Mouse (Mus musculus): ENCODE measurements around the gene Hist1h2ae.
A peak's percentile ranks its signal among the peaks of the same experiment; 100 is the strongest.
"Not testable (repeated sequence)": the region's sequence is repeated elsewhere in the genome, so short reads cannot be mapped to it uniquely, and the experiment has no call there.

Hist1h2ae gene

DNA sequence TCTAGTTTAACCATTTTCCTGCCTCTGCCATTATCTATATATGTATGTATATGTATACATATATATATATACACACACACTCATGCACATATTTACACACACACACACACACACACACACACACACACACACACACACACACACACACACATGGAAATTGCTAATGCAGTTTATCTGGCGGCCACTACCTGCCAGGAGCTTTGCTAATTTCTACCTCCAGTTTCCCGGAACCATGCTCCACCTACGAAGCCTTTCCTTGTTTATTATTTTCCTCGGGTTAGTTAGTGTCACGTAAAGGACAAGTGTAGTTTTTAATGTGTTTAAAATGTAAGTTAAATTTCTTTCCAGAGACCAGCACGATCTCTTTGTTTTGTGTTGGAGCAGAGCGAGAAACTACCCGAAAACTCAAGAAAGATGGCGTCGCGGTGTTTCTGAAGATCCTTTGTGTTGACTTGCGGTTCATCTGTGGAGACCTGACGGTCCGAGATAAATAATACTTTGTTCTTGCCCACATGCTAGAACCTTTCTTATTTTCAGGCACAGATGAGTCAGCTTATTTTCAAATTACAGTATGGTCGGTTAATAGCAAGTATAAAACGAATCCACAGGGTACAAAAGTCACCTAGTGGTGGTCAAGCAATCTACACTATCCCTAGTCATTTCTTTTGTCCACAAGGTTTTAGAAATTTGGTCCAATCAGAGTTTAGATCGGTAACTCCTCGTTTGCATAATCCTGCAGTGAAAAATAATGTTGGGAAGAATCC, 8.1 kb downstream of the Hist1h2ae start:
- no peak for DNase-seq (ENCODE audit: extremely low read depth, low read depth, low spot score)

DNA sequence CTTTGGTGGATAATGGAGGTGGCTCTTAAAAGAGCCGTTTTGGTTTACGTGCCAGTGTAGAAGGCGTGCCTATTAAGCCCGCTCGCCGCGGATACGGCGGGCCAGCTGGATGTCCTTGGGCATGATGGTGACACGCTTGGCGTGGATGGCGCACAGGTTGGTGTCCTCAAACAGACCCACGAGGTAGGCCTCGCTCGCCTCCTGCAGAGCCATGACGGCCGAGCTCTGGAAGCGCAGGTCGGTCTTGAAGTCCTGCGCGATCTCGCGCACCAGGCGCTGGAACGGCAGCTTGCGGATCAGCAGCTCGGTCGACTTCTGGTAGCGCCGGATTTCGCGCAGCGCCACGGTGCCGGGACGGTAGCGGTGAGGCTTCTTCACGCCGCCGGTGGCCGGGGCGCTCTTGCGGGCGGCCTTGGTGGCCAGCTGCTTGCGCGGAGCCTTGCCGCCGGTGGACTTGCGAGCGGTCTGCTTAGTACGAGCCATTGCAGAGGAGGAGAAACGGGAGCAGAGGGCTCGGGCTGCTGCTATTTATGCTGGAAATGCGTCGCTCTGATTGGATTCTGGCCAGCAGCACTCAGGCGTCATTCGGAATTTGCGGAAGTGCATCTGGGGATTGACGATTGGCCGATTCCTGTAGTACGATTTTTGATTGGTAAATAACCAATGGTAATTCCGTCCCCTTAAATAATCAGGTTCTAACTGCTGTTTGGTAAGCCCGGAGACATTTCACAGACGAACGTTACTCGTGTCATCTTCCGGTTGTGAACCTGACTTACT, 8.9 kb downstream of the Hist1h2ae start, which contains the start of gene Hist1h3e:
Gene Hist1h3e (minus strand): TSS at position 487 of the 777 bp plus-strand sequence.
- peak; percentile 92 for DNase-seq (ENCODE audit: extremely low read depth, low read depth, low spot score)

DNA sequence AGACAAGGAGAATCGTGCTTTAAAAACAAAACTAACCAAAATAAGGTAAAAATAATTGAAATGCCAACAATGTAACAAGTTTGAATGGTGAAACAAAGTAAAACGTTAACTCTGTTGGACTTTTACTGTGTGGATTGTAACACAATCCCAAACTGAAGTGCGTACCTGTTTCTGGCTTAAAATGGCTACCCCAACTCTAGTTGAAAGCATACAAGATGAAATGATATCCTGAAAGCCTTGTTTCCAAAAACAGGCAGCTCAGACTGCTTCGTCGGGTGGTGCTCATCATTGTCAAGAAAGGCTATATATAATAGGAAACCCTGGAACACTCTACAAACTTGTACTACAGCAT, 9.5 kb downstream of the Hist1h2ae start:
- not testable (repeated sequence) for DNase-seq (ENCODE audit: extremely low read depth, low read depth, low spot score)

DNA sequence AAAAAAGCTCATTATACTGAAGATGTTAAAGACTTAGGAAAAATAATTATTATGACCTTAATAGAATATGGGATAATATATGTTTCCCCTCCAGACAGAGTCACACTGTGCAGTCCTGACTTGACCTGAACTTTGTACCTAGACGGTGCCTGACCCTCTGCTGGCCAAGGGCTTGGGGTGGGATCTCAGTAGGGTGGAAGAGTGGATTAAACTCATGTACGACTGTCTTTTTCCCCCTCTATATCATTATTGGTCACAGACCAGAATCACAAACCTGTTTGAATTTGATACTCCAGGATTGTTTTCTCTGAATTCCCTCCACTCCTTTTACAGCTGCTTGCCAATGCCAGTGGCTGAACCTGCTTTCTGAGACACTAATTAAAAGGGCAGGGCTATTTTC, 10.3 kb downstream of the Hist1h2ae start:
- DNase-seq (ENCODE audit: extremely low read depth, low read depth, low spot score) = not testable (repeated sequence)

DNA sequence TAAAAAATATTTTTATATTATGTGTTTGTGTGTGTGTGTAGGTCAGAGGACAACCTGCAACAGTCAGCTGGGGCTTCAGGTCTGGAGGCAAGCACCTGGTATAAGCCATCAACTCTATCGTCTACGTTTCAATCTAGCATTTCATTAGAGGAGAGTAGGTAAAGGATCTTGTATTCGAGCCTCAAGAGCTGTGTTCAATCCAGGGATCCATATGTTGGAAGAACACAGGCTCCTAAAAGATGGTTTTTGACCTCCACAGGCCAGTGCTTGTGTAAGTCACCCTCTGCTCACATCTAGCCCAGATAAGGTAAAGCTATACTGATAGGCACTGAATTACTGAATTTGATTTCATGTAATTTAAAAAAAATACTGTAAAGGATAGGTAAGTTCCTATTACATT, 14.1 kb downstream of the Hist1h2ae start:
- DNase-seq (ENCODE audit: extremely low read depth, low read depth, low spot score) = no peak

DNA sequence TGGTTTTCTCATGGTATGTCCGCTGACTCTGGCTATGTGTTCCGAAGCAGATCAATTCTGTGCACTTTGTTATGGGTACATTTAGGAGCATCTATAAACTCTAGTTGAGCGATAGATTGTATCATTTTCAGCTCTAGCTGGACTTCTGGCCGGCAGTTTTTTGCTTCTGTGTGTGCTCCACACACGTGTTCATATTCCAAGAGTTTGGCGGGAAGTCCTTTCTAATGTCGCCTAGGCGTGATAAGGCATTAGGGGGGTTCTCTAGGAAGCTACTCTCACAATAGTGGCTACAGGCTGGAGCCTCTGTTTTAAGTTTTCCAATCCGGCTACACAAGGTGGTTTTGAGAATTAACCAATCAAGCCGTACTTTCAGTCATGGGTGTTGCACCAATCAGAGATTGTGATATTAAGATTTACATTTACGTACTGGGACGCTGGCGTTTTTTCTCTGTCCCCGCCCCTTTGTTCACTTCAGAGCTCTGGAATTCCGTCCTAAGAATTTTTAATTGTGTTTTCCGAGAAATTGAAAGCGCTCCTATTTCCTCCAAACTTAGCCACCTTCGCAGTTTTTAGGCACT, 15.1 kb downstream of the Hist1h2ae start:
- DNase-seq (ENCODE audit: extremely low read depth, low read depth, low spot score) = peak; percentile 72

DNA sequence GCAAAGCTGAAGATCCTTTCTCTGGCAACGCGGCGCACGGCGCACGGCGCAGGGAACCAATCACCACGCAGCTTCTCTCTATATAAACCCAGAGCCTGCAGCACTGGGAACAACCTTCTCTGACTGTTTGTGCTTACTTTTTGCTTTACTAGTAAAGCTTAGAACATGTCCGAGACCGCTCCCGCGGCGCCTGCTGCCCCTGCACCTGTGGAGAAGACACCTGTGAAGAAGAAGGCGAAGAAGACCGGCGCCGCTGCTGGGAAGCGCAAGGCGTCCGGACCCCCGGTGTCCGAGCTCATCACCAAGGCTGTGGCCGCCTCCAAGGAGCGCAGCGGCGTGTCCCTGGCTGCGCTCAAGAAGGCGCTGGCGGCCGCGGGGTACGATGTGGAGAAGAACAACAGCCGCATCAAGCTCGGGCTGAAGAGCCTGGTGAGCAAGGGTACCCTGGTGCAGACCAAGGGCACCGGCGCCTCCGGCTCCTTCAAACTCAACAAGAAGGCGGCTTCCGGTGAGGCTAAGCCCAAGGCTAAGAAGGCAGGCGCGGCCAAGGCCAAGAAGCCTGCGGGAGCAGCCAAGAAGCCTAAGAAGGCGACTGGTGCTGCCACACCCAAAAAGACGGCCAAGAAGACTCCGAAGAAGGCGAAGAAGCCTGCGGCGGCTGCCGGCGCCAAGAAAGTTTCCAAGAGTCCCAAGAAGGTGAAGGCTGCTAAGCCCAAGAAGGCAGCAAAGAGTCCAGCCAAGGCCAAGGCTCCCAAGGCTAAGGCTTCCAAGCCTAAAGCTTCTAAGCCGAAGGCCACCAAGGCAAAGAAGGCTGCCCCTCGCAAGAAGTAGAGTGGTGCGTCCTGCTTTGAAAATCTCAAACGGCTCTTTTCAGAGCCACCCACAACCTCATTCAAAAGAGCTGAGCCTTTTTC, 15.8 kb downstream of the Hist1h2ae start:
- DNase-seq (ENCODE audit: extremely low read depth, low read depth, low spot score) = no peak

DNA sequence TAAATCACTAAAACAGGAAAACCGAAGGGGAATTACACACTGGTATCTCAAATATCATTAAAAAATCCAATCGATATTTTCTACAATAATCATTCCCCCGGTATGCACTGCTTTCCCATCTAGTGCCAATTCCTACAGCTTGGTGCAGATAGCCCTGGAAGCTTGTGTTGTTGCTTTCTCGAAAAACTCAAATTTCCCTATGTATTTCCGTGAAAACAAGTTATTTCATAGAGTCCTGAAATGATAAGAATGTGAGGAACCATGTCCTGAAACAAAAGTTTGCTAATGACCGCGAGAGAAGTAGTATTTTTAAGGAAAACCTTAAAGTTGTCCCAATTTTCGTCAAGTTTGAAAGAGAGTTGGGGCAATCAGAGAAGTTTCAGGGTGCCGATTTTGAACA, 16.6 kb downstream of the Hist1h2ae start:
- no peak for DNase-seq (ENCODE audit: extremely low read depth, low read depth, low spot score)

DNA sequence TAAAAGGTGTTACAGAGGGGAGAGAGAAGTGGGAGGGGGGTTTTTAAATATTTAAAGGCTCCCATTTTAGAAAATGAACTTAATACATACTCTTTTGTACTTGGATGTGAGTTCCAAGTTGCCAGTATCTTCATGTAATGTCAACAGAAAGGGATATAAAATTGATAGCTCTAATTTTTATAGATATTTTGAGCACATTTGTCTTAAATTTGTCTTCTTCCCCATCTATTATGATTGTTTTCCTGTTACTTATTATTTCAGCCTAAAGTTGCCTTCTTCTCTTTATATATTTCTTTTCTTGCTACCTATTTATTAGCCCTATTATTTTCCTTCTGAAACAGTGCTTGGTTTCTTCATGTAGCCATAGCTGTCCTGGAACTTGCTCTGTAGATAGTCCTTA, 18.1 kb downstream of the Hist1h2ae start, which contains the start of gene Hist1h1d:
Gene Hist1h1d (plus strand): TSS at position 301 of the 400 bp plus-strand sequence.
- no peak for DNase-seq (ENCODE audit: extremely low read depth, low read depth, low spot score)

DNA sequence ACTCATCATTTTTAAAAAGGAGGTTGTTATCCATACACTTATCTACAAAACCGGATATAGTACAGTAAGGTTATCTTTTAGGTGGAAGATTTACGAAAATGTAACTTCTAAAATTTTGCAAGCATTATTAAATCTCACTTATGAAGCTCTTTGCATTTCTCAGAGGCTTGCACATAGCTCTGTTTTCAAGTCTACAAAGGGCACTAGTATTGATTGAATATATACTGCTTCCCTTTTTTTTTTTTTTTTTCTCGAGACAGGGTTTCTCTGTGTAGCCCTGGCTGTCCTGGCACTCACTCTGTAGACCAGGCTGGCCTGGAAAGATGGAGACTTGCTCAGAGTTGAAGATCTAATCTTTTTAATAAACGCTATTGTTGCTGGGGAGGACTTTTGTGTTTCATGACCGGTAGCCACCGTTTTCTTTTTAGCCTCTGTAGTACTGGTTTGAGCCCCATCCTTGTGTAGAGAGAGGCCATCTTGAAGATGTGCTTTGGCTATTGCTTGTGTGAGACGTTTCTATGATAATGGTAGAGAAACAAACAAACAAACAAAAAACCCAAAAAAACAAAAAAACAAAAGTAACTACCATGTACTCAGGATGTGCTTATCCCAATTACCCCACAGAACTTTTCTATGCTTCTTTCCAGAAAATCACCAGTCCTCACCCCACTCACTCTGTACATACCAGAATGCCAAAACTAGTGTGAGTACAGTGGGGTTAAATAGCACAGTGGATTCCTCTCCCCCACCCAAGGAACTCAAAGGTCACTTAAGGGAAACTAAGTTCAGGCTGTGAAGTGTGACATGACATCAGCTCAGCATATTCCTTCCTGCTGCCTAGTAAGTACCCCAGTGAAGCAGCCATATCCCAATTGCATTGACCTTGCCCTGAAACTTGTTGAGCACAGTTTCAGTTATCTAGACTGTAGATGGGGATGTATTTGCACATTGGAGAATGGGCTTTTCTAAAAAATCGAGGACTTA, 18.8 kb downstream of the Hist1h2ae start:
- no peak for DNase-seq (ENCODE audit: extremely low read depth, low read depth, low spot score)

DNA sequence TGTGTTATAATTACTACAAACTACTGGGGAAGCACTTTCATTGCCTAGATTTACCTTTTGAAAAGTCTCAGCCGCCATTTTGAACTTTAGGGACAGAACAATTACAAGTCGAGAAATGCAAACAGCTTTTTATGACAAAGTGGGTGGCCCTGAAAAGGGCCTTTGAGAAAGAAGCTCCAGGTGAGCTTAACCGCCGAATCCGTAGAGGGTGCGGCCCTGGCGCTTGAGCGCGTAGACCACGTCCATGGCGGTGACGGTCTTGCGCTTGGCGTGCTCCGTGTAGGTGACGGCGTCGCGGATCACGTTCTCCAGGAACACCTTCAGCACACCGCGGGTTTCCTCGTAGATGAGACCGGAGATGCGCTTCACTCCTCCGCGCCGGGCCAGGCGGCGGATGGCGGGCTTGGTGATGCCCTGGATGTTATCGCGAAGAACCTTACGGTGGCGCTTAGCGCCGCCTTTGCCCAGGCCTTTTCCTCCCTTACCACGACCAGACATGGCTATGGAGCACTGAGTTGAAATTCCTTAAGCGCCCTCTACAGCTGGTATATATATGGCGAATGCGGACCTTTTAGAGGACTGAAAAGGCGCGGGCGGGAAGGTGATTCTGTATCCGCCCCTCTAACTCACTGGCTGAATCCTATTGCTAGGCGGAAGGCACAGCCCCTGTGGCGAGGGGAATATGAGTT, 19.7 kb downstream of the Hist1h2ae start, which contains the start of gene Hist1h4f:
Gene Hist1h4f (minus strand): TSS at position 503 of the 689 bp plus-strand sequence.
- not testable (repeated sequence) for DNase-seq (ENCODE audit: extremely low read depth, low read depth, low spot score)

DNA sequence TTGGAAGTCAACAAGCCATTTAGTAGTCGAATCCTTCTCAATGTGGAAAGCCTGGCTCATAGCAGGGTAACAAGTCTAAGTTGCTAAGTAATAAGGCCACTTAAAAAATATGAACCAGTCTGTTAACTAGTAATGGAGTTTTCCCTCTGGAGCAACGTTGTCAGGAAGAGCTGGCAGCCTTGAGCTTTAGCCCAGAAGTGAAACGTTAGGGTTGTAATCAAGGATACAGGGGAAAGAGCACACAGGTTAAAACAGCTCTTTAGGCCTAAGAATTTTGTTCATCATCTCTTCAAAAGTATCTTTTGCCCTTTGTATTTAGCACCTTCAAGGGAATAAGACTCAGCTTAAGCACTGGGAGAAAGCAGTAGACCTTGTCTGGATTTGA, 20.3 kb downstream of the Hist1h2ae start:
- DNase-seq (ENCODE audit: extremely low read depth, low read depth, low spot score) = no peak

DNA sequence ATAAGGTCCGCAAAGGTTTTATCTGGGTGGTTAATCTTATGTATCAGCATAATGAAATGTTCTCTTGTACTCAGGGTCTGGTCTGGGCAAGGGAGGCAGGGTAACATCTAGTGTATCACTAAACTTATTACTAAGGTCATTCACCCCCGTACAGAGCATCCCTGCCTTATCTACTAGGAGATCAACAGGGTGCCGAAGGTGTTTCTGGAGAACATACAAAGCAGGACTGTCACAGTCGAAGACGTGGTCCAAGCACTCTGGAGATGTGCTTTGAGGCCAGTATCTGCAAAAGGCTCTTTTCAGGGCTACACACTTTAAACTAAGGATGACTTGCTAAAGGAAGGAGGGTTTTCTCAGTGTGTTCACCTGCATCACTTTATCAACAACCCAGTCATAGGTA, 24.3 kb downstream of the Hist1h2ae start:
- DNase-seq (ENCODE audit: extremely low read depth, low read depth, low spot score) = no peak

DNA sequence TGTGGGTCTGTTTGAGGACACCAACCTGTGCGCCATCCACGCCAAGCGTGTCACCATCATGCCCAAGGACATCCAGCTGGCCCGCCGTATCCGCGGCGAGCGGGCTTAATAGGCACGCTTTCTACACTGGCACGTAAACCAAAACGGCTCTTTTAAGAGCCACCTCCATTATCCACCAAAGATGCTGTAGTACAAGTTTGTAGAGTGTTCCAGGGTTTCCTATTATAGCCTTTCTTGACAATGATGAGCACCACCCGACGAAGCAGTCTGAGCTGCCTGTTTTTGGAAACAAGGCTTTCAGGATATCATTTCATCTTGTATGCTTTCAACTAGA, 26.3 kb downstream of the Hist1h2ae start:
- not testable (repeated sequence) for DNase-seq (ENCODE audit: extremely low read depth, low read depth, low spot score)

DNA sequence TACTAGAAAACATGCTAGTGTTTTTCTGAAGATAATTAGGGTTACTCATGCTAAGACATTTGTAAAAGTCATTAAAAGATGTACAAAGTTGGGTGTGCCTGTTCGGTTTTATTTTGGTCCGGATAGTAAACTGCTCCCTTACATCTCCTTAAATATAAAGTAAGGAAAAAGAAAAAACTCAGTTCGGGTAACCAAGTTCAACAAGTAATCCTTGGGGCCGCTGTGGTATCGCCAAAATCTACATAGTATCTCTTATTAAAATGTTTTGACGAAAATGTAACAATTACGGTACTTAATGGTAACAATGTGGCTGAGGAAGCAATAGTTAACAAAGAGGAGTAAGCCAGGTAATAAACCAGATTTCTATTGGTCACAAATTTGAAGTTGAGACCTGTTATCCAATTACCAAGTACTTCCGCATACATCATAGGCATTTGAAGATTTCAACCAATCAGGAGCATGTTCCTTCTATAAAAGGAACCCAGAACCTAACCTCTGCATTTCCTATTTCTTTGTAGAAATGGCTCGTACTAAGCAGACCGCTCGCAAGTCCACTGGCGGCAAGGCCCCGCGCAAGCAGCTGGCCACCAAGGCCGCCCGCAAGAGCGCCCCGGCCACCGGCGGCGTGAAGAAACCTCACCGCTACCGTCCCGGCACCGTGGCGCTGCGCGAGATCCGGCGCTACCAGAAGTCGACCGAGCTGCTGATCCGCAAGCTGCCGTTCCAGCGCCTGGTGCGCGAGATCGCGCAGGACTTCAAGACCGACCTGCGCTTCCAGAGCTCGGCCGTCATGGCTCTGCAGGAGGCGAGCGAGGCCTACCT, 26.8 kb downstream of the Hist1h2ae start, which contains the start of gene Hist1h3f:
Gene Hist1h3f (plus strand): TSS at position 88 of the 822 bp plus-strand sequence.
- DNase-seq (ENCODE audit: extremely low read depth, low read depth, low spot score) = no peak

DNA sequence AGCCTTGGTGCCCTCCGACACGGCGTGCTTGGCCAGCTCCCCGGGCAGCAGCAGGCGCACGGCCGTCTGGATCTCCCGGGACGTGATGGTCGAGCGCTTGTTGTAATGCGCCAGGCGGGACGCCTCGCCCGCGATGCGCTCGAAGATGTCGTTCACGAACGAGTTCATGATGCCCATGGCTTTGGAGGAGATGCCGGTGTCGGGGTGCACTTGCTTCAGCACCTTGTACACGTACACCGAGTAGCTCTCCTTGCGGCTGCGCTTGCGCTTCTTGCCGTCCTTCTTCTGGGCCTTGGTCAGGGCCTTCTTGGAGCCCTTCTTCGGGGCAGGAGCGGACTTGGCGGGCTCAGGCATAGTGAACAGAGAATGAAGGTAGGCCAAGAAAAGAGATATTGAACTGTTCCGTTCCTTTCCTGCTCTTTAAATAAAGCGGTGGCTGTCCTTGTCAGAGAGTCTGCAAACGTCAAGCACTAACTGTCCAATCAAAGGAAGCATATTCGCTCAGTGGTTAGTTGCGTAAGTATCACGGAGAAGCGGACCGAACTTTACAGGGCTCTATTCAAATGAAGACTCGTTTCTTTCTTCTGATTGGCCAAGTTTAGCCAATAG, 27.9 kb downstream of the Hist1h2ae start, which contains the start of gene Hist1h2bh:
Gene Hist1h2bh (minus strand): TSS at position 394 of the 609 bp plus-strand sequence.
- peak; percentile 97 for DNase-seq (ENCODE audit: extremely low read depth, low read depth, low spot score)

DNA sequence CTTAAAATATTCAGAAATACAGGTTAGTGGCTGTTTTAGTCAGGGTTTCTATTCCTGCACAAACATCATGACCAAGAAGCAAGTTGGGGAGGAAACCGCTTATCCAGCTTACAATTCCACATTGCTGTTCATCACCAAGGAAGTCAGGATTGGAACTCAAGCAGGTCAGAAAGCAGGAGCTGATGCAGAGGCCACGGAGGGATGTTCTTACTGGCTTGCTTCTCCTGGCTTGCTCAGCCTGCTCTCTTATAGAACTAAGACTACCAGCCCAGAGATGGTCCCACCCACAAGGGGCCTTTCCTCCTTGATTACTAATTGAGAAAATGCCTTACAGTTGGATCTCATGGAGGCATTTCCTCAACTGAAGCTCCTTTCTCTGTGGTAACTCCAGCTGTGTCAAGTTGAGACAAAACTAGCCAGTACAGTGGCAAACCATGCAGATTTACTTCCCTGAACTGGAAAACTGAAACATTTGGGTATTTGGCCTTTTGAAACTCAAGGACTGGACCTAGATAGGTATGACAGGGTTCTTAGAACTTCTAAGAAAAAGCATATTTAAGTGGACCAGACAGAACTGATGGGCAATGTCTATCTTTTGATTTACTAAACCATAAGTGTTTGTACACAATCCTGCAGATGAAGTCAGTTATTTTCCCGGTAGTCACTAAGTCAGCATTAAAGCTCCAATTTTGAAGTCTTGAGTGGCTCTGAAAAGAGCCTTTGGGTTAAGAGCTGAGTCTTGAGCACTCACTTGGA, 28.6 kb downstream of the Hist1h2ae start:
- not testable (repeated sequence) for DNase-seq (ENCODE audit: extremely low read depth, low read depth, low spot score)

All from fat pad, adult 2 months (tissue).